Mouse (Mus musculus): ENCODE data around the gene Slc38a1. TPM values are rescaled to one million over a fixed set of nuclear protein-coding genes. Genes with fewer than 3 reads are reported as not detected.
A peak's percentile ranks its signal among the peaks of the same experiment; 100 is the strongest.

Slc38a1 gene
- polyA plus RNA-seq, 1 experiment from 2014 or later = 67.8 TPM

DNA sequence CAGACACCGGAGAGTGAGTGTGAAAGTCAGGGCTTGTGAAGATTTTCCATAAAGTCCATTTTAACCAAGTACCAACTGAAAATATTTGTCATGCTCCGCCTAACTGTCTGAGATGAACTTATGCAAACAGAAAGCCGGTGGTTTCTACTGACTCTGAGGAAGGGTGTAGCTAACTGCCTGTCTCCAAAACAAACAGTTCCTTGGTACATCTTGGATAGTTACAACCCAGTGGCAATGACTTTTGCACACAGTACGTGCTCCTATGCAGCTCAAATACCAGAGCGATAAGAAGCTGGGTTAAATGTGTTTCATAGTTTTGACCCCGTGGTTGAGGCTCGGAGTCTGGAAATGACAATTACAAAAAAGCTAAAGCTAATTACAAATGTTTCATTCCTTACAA is 34.0 kb downstream of the Slc38a1 start:
- H3K27ac ChIP-seq = no peak overlapping the region
- ATAC-seq (replicated peaks; ENCODE audit: insufficient number of reproducible peaks, insufficient read depth, low FRiP score, low read depth) = no peak; the same call in 1 of the 2 replicates
- no peak overlapping the region for H3K4me2 ChIP-seq
- 74% methylated on average over 7 of the region's 7 CpGs for WGBS
- H3K4me1 ChIP-seq (replicated peaks) = peaks cover 13% of the 10 kb centered on the region
- no peak overlapping the region for H3K9ac ChIP-seq
- no peaks in the 10 kb centered on the region for H3K9me3 ChIP-seq (replicated peaks)
- H3K4me3 ChIP-seq = no peak overlapping the region
- no peaks in the 10 kb centered on the region for H3K27me3 ChIP-seq
- H3K36me3 ChIP-seq = peaks cover 34% of the 10 kb centered on the region

DNA sequence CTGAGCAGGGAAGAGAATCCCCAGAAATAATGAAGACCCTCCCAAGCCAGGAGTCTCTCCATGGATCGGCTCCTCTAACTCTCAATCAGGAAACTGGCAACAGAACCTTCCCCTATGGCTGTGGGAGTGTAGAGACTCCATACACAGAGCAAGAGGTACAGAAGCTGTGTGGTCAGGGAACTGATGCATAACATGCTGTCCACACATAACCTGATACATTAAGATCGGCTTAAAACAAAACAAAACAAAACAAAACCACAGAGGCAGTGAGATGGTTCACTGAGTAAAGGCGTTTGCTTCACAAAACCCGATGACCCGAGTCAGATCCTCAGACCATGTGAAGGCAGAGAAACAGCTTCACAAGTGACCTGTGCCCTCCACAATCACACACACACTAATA is 35.3 kb downstream of the Slc38a1 start:
- Histone ChIP-seq H3K4me2 (no peak overlapping the region), H3K9me3 (replicated peaks) (no peaks in the 10 kb centered on the region), H3K4me3 (no peak overlapping the region), H3K9ac (no peak overlapping the region), H3K4me1 (replicated peaks) (peaks cover 18% of the 10 kb centered on the region), H3K36me3 (peaks cover 21% of the 10 kb centered on the region), H3K27me3 (no peaks in the 10 kb centered on the region), H3K27ac (no peak overlapping the region)
- 90% methylated on average over 5 of the region's 5 CpGs for WGBS
- no peak for ATAC-seq (replicated peaks; ENCODE audit: insufficient number of reproducible peaks, insufficient read depth, low FRiP score, low read depth)

DNA sequence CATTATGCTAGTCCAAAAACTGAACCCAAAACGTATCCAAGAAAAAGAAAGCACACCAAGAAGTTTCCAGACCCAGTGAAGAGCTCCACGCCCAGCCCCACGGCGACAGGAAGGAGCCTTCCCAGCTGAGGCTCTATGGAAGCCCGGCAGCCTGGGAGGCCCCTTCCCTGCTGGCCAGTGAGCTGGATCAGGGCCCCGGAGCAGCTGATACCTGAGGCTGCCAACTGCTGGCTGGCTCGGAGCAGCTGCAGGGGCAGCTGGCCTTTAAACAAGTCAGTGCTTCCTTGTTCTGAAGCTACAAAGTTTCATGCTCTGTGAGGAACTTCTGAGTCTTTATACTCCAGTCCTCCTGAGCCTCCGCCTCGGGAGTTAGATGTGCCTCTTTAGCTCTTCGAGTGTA is 38.4 kb downstream of the Slc38a1 start:
- Histone ChIP-seq H3K4me1 (replicated peaks) (peaks cover 27% of the 10 kb centered on the region), H3K9me3 (replicated peaks) (no peaks in the 10 kb centered on the region), H3K36me3 (peaks cover 13% of the 10 kb centered on the region; the same call in 1 of the 2 replicates), H3K27me3 (no peaks in the 10 kb centered on the region), H3K27ac (peak overlapping the region; percentile 44), H3K9ac (no peak overlapping the region), H3K4me3 (no peak overlapping the region), H3K4me2 (no peak overlapping the region)
- ATAC-seq (replicated peaks; ENCODE audit: insufficient number of reproducible peaks, insufficient read depth, low FRiP score, low read depth) = peak; percentile 80
- WGBS = 42% methylated on average over 10 of the region's 10 CpGs

DNA sequence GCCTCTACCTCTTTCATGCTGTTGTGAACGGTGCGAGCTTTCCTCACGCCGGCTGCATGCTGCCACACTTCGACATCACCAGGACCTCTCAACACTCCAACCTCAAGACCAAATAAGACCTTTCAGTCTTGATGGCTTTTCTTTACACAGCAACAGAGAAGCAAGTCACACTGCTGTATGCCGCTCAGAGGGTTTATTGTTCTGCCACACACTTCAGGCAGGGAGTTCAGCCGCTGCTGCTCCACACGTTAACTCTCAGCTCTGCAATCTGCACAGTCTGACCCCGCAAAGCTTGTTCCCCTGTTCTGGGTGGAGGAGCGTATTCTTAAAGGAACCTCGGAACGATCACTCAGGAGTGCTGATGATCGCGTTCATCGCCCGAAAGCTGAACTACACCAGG is 40.7 kb downstream of the Slc38a1 start:
- ATAC-seq (replicated peaks; ENCODE audit: insufficient number of reproducible peaks, insufficient read depth, low FRiP score, low read depth) = no peak
- Histone ChIP-seq H3K27ac (peak overlapping the region; percentile 46; the same call in 1 of the 2 replicates), H3K4me2 (no peak overlapping the region), H3K36me3 (peaks cover 6% of the 10 kb centered on the region; the same call in 1 of the 2 replicates), H3K4me3 (no peak overlapping the region), H3K27me3 (no peaks in the 10 kb centered on the region), H3K4me1 (replicated peaks) (peaks cover 47% of the 10 kb centered on the region), H3K9ac (no peak overlapping the region), H3K9me3 (replicated peaks) (no peaks in the 10 kb centered on the region)
- WGBS = 64% methylated on average over 16 of the region's 16 CpGs

DNA sequence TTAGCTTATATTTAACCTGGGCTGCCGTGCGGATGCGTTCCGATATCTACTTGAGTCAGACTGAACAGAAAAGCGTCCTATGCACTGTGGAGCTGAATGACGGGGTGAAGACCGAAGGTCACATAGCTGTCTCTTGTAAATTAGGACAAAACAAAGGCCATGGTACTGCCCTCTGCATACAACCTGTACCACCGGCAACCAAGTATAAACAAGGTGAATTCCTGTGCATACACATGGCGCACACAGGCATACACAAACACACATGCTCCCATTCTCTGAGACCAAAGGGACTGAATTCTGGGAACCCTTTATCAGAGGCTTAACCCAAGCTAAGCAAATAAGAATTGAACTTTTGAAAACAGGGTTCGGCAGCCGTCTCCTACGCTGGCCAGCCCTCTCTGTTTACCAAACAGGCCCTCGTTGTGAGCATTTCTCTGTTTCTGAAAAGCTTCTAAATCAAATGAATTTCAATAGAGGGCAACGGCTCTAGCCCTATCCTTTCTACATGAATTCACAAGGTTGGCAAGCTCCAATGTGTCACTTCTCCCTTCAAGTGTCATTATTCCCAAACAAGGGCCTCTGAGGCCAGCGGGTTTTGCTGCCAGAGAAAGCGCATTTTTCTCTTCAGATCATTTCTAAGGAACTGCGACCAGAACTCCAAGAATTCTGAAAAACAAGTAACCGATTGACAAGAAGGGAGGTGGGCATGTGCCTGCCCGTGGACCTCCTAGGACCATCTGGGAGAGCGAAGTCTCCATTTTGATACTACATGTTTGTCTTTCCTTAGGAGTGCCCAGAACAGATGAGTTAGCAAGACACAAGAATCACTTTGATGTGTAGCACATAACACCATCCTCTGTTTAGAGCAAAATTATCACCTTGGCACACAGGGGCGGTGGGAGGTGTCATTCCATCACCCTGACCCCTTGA is 42.6 kb downstream of the Slc38a1 start:
- 86% methylated on average over 21 of the region's 21 CpGs for WGBS
- Histone ChIP-seq H3K36me3 (peaks cover 9% of the 10 kb centered on the region; the same call in 1 of the 2 replicates), H3K9ac (no peak overlapping the region), H3K4me3 (no peak overlapping the region), H3K4me1 (replicated peaks) (peaks cover 51% of the 10 kb centered on the region), H3K9me3 (replicated peaks) (no peaks in the 10 kb centered on the region), H3K27me3 (no peaks in the 10 kb centered on the region), H3K4me2 (no peak overlapping the region), H3K27ac (no peak overlapping the region)
- ATAC-seq (replicated peaks; ENCODE audit: insufficient number of reproducible peaks, insufficient read depth, low FRiP score, low read depth) = no peak

DNA sequence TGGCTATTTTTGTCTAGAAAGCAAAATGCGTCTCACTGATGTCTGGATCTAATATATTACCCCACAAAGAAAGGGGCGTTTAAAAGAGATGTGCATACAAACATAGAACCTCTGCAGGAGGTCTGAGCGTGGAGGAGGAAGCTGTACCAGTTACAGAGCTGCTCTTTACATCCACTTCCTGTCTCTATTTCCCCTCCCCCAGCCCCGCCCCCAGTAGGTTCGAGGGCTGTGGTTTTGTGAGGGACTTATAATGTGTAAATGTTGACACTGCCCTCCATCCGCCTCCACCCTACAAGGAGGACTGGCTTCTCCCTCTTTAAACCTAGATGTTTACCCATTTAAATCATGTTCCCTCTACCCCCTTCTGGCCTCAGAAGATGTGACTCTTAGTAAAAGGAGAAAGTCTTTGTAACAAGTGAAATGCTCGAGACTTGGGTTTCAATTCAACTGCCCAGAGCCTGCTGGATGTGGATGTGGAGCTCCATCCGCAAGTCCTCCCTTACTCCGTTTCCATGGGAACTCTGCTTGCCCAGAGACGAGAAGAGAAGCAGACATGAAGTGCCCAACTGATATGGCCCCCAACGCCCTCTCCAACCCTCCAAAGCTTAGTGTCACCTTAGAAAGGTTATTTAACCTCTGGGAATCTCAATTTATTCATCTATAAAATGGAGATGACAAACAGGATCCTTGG is 43.7 kb downstream of the Slc38a1 start:
- no peak overlapping the region for H3K4me2 ChIP-seq
- H3K4me3 ChIP-seq = no peak overlapping the region
- peaks cover 43% of the 10 kb centered on the region for H3K4me1 ChIP-seq (replicated peaks)
- H3K27me3 ChIP-seq = no peaks in the 10 kb centered on the region
- no peak for ATAC-seq (replicated peaks; ENCODE audit: insufficient number of reproducible peaks, insufficient read depth, low FRiP score, low read depth)
- H3K9me3 ChIP-seq (replicated peaks) = no peaks in the 10 kb centered on the region
- H3K9ac ChIP-seq = no peak overlapping the region
- peaks cover 9% of the 10 kb centered on the region; the same call in 1 of the 2 replicates for H3K36me3 ChIP-seq
- no peak overlapping the region for H3K27ac ChIP-seq
- 55% methylated on average over 11 of the region's 11 CpGs for WGBS

DNA sequence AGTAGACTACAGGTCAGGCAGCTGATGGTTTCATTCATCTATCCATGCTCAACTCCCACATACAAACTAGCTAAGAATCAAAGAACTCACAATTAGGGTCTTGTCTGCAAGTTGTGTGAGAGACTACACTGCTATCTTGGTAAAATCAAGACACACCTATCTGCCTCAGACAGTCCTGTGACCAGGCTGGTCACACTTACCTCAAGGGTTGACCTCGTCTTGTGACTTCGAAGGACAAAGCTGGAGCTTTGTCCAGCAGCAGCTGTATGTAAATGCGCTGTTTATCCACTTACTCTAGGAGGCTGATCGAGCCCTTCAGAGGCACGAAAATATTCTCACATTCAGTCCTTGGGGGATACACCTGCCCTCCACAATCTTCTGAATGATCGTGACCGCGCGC is 45.6 kb downstream of the Slc38a1 start:
- Histone ChIP-seq H3K9me3 (replicated peaks) (no peaks in the 10 kb centered on the region), H3K27me3 (no peaks in the 10 kb centered on the region), H3K27ac (no peak overlapping the region), H3K4me1 (replicated peaks) (peaks cover 46% of the 10 kb centered on the region), H3K4me2 (no peak overlapping the region), H3K4me3 (no peak overlapping the region), H3K9ac (no peak overlapping the region), H3K36me3 (peaks cover 9% of the 10 kb centered on the region; the same call in 1 of the 2 replicates)
- no peak for ATAC-seq (replicated peaks; ENCODE audit: insufficient number of reproducible peaks, insufficient read depth, low FRiP score, low read depth)
- WGBS = 90% methylated on average over 9 of the region's 9 CpGs

DNA sequence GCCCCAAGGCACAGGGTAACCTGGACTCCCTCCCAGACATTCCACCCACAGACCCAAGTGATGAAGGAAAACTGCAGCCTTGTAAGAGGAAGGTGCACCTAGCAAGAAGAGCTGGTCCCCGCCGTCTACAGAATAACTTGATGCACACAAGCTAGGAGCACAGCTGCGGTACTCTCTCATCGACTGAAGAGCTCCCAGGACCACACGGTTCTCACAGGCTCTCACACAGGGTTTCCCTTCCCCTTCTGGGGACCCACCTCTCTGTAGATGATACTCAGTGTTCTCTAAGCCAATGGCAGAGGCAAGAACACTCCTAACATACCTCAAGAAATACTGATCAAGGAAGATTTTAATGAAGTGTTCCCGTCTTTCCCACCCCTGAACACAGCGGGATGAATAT is 48.4 kb downstream of the Slc38a1 start:
- ATAC-seq (replicated peaks; ENCODE audit: insufficient number of reproducible peaks, insufficient read depth, low FRiP score, low read depth) = no peak
- Histone ChIP-seq H3K4me2 (no peak overlapping the region), H3K4me3 (no peak overlapping the region), H3K27me3 (no peaks in the 10 kb centered on the region), H3K36me3 (0 out of 2 replicates have a peak, but pooled peaks cover 12% of the 10 kb centered on the region), H3K9me3 (replicated peaks) (no peaks in the 10 kb centered on the region), H3K9ac (no peak overlapping the region), H3K27ac (no peak overlapping the region), H3K4me1 (replicated peaks) (peaks cover 49% of the 10 kb centered on the region)
- 87% methylated on average over 7 of the region's 7 CpGs for WGBS

DNA sequence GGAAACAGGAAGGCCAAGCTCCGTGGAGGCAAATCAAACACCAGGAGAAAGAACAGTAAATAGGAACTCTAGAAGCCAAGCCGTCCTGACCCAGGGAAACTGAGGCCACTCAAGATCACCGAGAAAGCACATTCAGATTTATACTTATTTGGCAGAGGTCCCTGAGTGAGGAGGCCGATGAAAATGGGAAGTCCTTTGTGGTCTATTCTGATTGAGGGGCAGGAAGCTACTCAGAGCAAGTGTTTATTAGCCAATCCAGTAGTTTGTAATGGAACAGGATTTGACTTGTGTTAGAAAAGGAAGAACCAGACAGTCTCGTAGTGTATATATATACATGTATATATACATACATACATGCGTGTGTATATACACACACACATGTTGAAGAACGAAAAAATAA is 48.8 kb downstream of the Slc38a1 start:
- Histone ChIP-seq H3K36me3 (peaks cover 13% of the 10 kb centered on the region; the same call in 1 of the 2 replicates), H3K4me1 (replicated peaks) (peaks cover 45% of the 10 kb centered on the region), H3K27me3 (no peaks in the 10 kb centered on the region), H3K4me2 (no peak overlapping the region), H3K9me3 (replicated peaks) (no peaks in the 10 kb centered on the region), H3K9ac (no peak overlapping the region), H3K27ac (peak overlapping the region; percentile 58; the same call in 1 of the 2 replicates), H3K4me3 (no peak overlapping the region)
- no peak for ATAC-seq (replicated peaks; ENCODE audit: insufficient number of reproducible peaks, insufficient read depth, low FRiP score, low read depth)
- WGBS = 70% methylated on average over 7 of the region's 7 CpGs

DNA sequence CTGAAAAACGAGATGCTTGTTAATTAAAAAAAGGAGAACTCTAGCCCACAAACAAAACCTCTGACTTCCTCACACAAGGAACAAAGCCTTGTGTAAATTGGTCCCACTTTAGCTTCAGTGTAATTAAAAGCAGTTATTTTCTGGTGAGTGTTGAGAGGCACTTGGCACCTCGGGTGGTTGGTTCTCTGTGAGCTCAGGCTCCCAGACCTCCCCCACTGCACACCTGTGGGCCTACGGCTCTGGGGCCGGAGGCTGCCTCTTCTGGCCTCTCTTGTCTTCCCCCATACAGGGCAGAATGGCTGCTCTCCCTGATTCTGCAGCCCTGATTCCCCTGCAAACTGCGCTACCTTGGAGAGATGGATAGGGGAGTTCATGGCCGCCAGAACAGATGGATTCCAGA is 49.3 kb downstream of the Slc38a1 start:
- H3K9ac ChIP-seq = no peak overlapping the region
- no peak overlapping the region for H3K4me2 ChIP-seq
- peak overlapping the region; percentile 58 for H3K27ac ChIP-seq
- peaks cover 17% of the 10 kb centered on the region for H3K36me3 ChIP-seq
- peaks cover 40% of the 10 kb centered on the region for H3K4me1 ChIP-seq (replicated peaks)
- no peak for ATAC-seq (replicated peaks; ENCODE audit: insufficient number of reproducible peaks, insufficient read depth, low FRiP score, low read depth)
- H3K4me3 ChIP-seq = no peak overlapping the region
- WGBS = 60% methylated on average over 6 of the region's 6 CpGs
- H3K9me3 ChIP-seq (replicated peaks) = no peaks in the 10 kb centered on the region
- H3K27me3 ChIP-seq = no peaks in the 10 kb centered on the region

DNA sequence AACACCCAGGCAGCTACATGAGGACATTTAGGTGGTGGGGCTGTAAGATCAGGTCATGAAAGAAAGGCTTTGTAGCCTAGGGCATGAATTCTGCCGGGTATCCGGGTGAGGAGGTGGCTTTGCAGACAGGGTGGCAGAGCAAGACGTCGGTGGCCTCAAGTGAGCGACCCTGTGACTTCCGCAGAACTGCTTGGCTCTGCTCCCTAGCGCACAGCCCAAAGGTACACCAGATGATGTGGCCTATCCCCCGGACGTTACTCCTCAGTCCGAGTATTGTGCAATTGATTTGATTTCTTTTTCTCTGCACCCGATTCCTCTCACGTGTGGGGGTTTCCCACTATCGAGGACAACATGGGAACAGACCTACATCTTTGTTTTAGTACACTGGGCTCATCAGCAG is 49.7 kb downstream of the Slc38a1 start:
- WGBS = 79% methylated on average over 13 of the region's 13 CpGs
- H3K27me3 ChIP-seq = no peaks in the 10 kb centered on the region
- no peak overlapping the region for H3K9ac ChIP-seq
- H3K4me1 ChIP-seq (replicated peaks) = peaks cover 36% of the 10 kb centered on the region
- no peak for ATAC-seq (replicated peaks; ENCODE audit: insufficient number of reproducible peaks, insufficient read depth, low FRiP score, low read depth)
- H3K36me3 ChIP-seq = peaks cover 21% of the 10 kb centered on the region
- peak overlapping the region; percentile 58 for H3K27ac ChIP-seq
- H3K4me2 ChIP-seq = no peak overlapping the region
- H3K4me3 ChIP-seq = no peak overlapping the region
- H3K9me3 ChIP-seq (replicated peaks) = no peaks in the 10 kb centered on the region

Measured in heart, embryonic 15.5 days (tissue).